Mouse (Mus musculus): Measurements from ENCODE around the gene Stat5b.
"Not testable (repeated sequence)": the region's sequence is repeated elsewhere in the genome, so short reads cannot be mapped to it uniquely, and the experiment has no call there.

Stat5b gene

GRCm38 (mm10) chr11:100811132-100811531 is 39.4 kb downstream of the Stat5b start:
- no peak for DNase-seq (ENCODE audit: low spot score in 2 of 2)

GRCm38 (mm10) chr11:100810516-100810915 is 40.0 kb downstream of the Stat5b start:
- DNase-seq (ENCODE audit: low spot score in 2 of 2): no peak

- DNase-seq (ENCODE audit: low spot score in 2 of 2): no peak
These were observed 43.9 kb downstream of the Stat5b start for GRCm38 (mm10) chr11:100806380-100807305.

- DNase-seq (ENCODE audit: low spot score in 2 of 2): no peak
These were observed 45.0 kb downstream of the Stat5b start for GRCm38 (mm10) chr11:100805535-100805934.

- DNase-seq (ENCODE audit: low spot score in 2 of 2): no peak
These were observed 46.1 kb downstream of the Stat5b start for GRCm38 (mm10) chr11:100804409-100804808.

GRCm38 (mm10) chr11:100799426-100799825 is 51.1 kb downstream of the Stat5b start:
- DNase-seq (ENCODE audit: low spot score in 2 of 2): no peak

GRCm38 (mm10) chr11:100796585-100796984 is 53.9 kb downstream of the Stat5b start:
- DNase-seq (ENCODE audit: low spot score in 2 of 2): no peak

- no peak for DNase-seq (ENCODE audit: low spot score in 2 of 2)
These were observed 55.1 kb downstream of the Stat5b start for GRCm38 (mm10) chr11:100795386-100795785.

GRCm38 (mm10) chr11:100791457-100792049 is 59.0 kb downstream of the Stat5b start:
- no peak for DNase-seq (ENCODE audit: low spot score in 2 of 2)

- DNase-seq (ENCODE audit: low spot score in 2 of 2): not testable (repeated sequence)
These were observed 59.9 kb downstream of the Stat5b start for GRCm38 (mm10) chr11:100790644-100791043.

GRCm38 (mm10) chr11:100789702-100790101 is 60.8 kb downstream of the Stat5b start:
- DNase-seq (ENCODE audit: low spot score in 2 of 2): no peak

- no peak for DNase-seq (ENCODE audit: low spot score in 2 of 2)
These were observed 64.8 kb downstream of the Stat5b start for GRCm38 (mm10) chr11:100785774-100786173.

- no peak for DNase-seq (ENCODE audit: low spot score in 2 of 2)
These were observed 66.2 kb downstream of the Stat5b start for GRCm38 (mm10) chr11:100784286-100784685.

- no peak for DNase-seq (ENCODE audit: low spot score in 2 of 2)
These were observed 68.0 kb downstream of the Stat5b start for GRCm38 (mm10) chr11:100782568-100782967.

- DNase-seq (ENCODE audit: low spot score in 2 of 2): no peak
These were observed 68.6 kb downstream of the Stat5b start for GRCm38 (mm10) chr11:100781763-100782475.

- DNase-seq (ENCODE audit: low spot score in 2 of 2): no peak
These were observed 70.3 kb downstream of the Stat5b start for GRCm38 (mm10) chr11:100780247-100780646.

- DNase-seq (ENCODE audit: low spot score in 2 of 2): no peak
These were observed 72.5 kb downstream of the Stat5b start for GRCm38 (mm10) chr11:100778069-100778468.

GRCm38 (mm10) chr11:100775921-100776320 is 74.6 kb downstream of the Stat5b start:
- DNase-seq (ENCODE audit: low spot score in 2 of 2): no peak

GRCm38 (mm10) chr11:100774261-100774660 is 76.3 kb downstream of the Stat5b start:
- DNase-seq (ENCODE audit: low spot score in 2 of 2): no peak

- peak; percentile 76 to 77 for DNase-seq (ENCODE audit: low spot score in 2 of 2)
These were observed 79.7 kb downstream of the Stat5b start, which contains the start of gene Ghdc for GRCm38 (mm10) chr11:100770646-100771408. TSS of gene Ghdc (minus strand) at chr11:100770957.

GRCm38 (mm10) chr11:100769980-100770379 is 80.5 kb downstream of the Stat5b start:
- no peak for DNase-seq (ENCODE audit: low spot score in 2 of 2)
